ENCODE assay signal across 14 mouse cellular contexts in the genomic region with DNA sequence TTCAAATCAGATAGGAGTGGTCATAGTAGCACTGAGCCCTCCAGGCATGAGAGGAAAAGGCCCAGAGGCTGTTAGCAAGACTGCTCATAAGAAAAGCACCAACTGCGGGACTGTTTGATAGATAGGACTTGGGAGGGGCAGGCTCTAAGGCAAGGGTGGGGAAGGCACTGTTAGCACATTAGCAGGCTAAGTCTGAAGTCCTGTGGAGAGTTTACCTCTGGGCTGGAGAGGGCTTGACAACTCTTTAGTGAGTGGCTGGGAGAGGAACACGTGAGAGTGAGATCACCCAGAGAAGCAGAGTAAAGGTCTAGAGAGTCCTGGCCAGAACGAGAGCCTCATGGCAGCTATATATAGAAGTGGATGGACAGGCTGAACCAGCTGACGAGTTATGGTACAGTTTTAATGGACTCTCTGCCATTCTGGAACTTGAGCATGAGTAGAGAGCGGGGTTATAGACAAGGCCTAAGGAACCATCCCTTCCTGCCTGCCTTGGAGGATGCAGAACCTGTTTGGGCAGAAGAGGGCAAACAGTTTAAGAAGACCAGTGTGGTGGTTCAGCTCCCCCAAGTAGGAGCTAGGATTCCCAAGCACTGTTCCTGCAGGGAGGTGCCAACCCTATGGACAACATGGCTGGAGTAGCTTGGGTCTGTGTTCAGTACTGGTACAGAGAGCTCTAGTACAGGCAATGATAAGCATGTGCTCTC. TPM values are rescaled to one million over a fixed set of nuclear protein-coding genes. Genes with fewer than 3 reads are reported as not detected.
DNase-seq lines count a peak whose midpoint lies in the region; ATAC-seq lines count a peak whose summit lies in the region.
"Had no signal": no experiment of that assay in that cellular context is flagged by ENCODE, and none has a peak within 500 bp of the region (broad histone marks: within the 10 kb centered on the region; RNA-seq: fewer than 3 reads in every experiment).

No protein-coding gene starts in this region.

- no peak overlapping the region for H3K9ac ChIP-seq in liver, embryonic 12.5 days
- no peak overlapping the region for H3K9ac ChIP-seq in forebrain, embryonic 11.5 days (ENCODE audit: low read length)
- H3K9ac ChIP-seq: forebrain, embryonic 12.5 days; hindbrain, embryonic 15.5 days had no signal

- no peaks in the 10 kb centered on the region for H3K27me3 ChIP-seq in liver, embryonic 12.5 days (replicated peaks)
- no peaks in the 10 kb centered on the region for H3K27me3 ChIP-seq in forebrain, embryonic 11.5 days (ENCODE audit: control insufficient read depth, insufficient read depth, low read length)
- H3K27me3 ChIP-seq: forebrain, embryonic 12.5 days; hindbrain, embryonic 15.5 days had no signal

- H3K9me3 ChIP-seq in liver, embryonic 12.5 days (replicated peaks) = no peaks in the 10 kb centered on the region
- H3K9me3 ChIP-seq in forebrain, embryonic 11.5 days (ENCODE audit: control insufficient read depth, low read length) = no peaks in the 10 kb centered on the region
- H3K9me3 ChIP-seq: forebrain, embryonic 12.5 days; hindbrain, embryonic 15.5 days; midbrain, embryonic 10.5 days had no signal

- no peak overlapping the region for H3K4me3 ChIP-seq in liver, embryonic 12.5 days
- no peak overlapping the region for H3K4me3 ChIP-seq in forebrain, embryonic 11.5 days (ENCODE audit: low read depth, low read length)
- H3K4me3 ChIP-seq: forebrain, embryonic 12.5 days; hindbrain, embryonic 15.5 days; midbrain, embryonic 10.5 days had no signal

- H3K4me2 ChIP-seq in liver, embryonic 12.5 days = peak overlapping the region; percentile 8; the same call in 1 of the 2 replicates
- H3K4me2 ChIP-seq in forebrain, embryonic 11.5 days (ENCODE audit: low read depth, low read length, severe bottlenecking) = no peak overlapping the region
- H3K4me2 ChIP-seq: forebrain, embryonic 12.5 days; hindbrain, embryonic 15.5 days had no signal

- ATAC-seq in liver, embryonic 12.5 days = peak; percentile 92
- ATAC-seq in forebrain, embryonic 11.5 days (replicated peaks; ENCODE audit: low FRiP score) = no peak
- ATAC-seq in activated CD4-positive, CD25-positive, alpha-beta regulatory T cell, adult 4 months = no peak

- H3K36me3 ChIP-seq in liver, embryonic 12.5 days = no peaks in the 10 kb centered on the region
- H3K36me3 ChIP-seq in forebrain, embryonic 11.5 days (ENCODE audit: control insufficient read depth, insufficient read depth, low read length) = no peaks in the 10 kb centered on the region
- H3K36me3 ChIP-seq: forebrain, embryonic 12.5 days; hindbrain, embryonic 15.5 days; midbrain, embryonic 10.5 days had no signal

- H3K4me1 ChIP-seq in liver, embryonic 12.5 days = peaks cover 34% of the 10 kb centered on the region
- H3K4me1 ChIP-seq in forebrain, embryonic 11.5 days (replicated peaks; ENCODE audit: control insufficient read depth, insufficient read depth, low read length) = no peaks in the 10 kb centered on the region
- H3K4me1 ChIP-seq: forebrain, embryonic 12.5 days; hindbrain, embryonic 15.5 days; midbrain, embryonic 10.5 days had no signal

- H3K27ac ChIP-seq in liver, embryonic 12.5 days = no peak overlapping the region
- no peak overlapping the region for H3K27ac ChIP-seq in forebrain, embryonic 11.5 days (ENCODE audit: low read depth, low read length)
- H3K27ac ChIP-seq: forebrain, embryonic 12.5 days; hindbrain, embryonic 15.5 days; midbrain, embryonic 10.5 days had no signal

- peak; percentile 71 for DNase-seq in heart, adult 11 months
- no peak for DNase-seq in heart, adult 8-10 months (ENCODE audit: low spot score)
- DNase-seq in lung, postnatal 10 days = peak; percentile 18
- DNase-seq in yolk sac, embryonic 10.5 days (ENCODE audit: low spot score) = peak; percentile 6
- DNase-seq in forebrain, embryonic 11.5 days (ENCODE audit: low spot score) = no peak
- DNase-seq in kidney, postnatal 14 days = no peak
- DNase-seq: cerebellum, adult 11-12 months; gastrocnemius, postnatal 10 days had no signal

- 48% methylated on average over 5 of the region's 5 CpGs for WGBS in liver, embryonic 12.5 days (ENCODE audit: insufficient replicate concordance)
- 78% methylated on average over 5 of the region's 5 CpGs for WGBS in forebrain, embryonic 11.5 days

RNA-seq across cellular contexts. Expression of a gene that starts 11.5 kb away (rescaled TPM):
- under 1 TPM; 0.57 to 0.78 (median 0.63) TPM for total RNA-seq in heart, adult 8-10 months (2022)
- polyA plus RNA-seq in liver, embryonic 12.5 days (2016; fragmentation: Nextera tagmentation; extraction: Ambion mirVana) = 13.1 and 13.2 TPM in 2 replicates
- polyA plus RNA-seq in forebrain, embryonic 11.5 days (2014; fragmentation: Nextera tagmentation; extraction: Ambion mirVana) = 0.41 and 0.61 TPM in 2 replicates
- 10 to 100 TPM; 65.6 to 75.6 TPM for polyA plus RNA-seq in activated CD4-positive, CD25-positive, alpha-beta regulatory T cell, adult 4 months (2017; shearing (Covaris generic))

RNA-seq across cellular contexts. Expression of a gene that starts 42.2 kb away (rescaled TPM):
- under 1 TPM in 1 of 4 experiments, not detected in 3; 0.23 TPM for total RNA-seq in heart, adult 8-10 months (2022)
- 0.54 and 1.0 TPM in 2 replicates for polyA plus RNA-seq in liver, embryonic 12.5 days (2016; fragmentation: Nextera tagmentation; extraction: Ambion mirVana)
- polyA plus RNA-seq in forebrain, embryonic 11.5 days (2014; fragmentation: Nextera tagmentation; extraction: Ambion mirVana) = not detected in 2 replicates
- under 1 TPM; 0.20 to 0.77 TPM for polyA plus RNA-seq in activated CD4-positive, CD25-positive, alpha-beta regulatory T cell, adult 4 months (2017; shearing (Covaris generic))
- total RNA-seq: left cerebral cortex, postnatal 25 days had no signal
- polyA plus RNA-seq: forebrain, embryonic 12.5 days; hindbrain, embryonic 15.5 days; midbrain, embryonic 10.5 days had no signal

Comparison
In these comparisons a context has a peak if more than half of its experiments do, and no peak if none do; other contexts are left out.
1. DNase-seq: peak in heart, adult 11 months (single experiment), lung, postnatal 10 days (single experiment) and yolk sac, embryonic 10.5 days (single experiment); none in heart, adult 8-10 months (single experiment), forebrain, embryonic 11.5 days (single experiment) and kidney, postnatal 14 days (single experiment).